Mouse (Mus musculus) ES-Bruce4 (cell line): ENCODE measurements around the gene 4931406P16Rik.

Experiments
- CTCF ChIP-seq: IDR thresholded peaks from one replicate; pipeline ENCODE4 v1.8.1; 2011; ENCODE audit warnings: low read depth, low read length
- POLR2A ChIP-seq: IDR thresholded peaks from one replicate; pipeline ENCODE4 v1.8.1; 2011; ENCODE audit warnings: low read length; ENCODE audit not compliant: insufficient read depth

GRCm38 (mm10) chr7:34350166-34350565 is 36.8 kb upstream of the 4931406P16Rik start:
- TF ChIP-seq CTCF (no peak), POLR2A (no peak)
